Mouse (Mus musculus): ENCODE data around the gene Rora. TPM values are rescaled to one million over a fixed set of nuclear protein-coding genes. Genes with fewer than 3 reads are reported as not detected.
A peak's percentile ranks its signal among the peaks of the same experiment; 100 is the strongest.

Gene Rora
- total RNA-seq, 2 experiments from 2014 or later: 0.15 to 0.32 TPM

DNA sequence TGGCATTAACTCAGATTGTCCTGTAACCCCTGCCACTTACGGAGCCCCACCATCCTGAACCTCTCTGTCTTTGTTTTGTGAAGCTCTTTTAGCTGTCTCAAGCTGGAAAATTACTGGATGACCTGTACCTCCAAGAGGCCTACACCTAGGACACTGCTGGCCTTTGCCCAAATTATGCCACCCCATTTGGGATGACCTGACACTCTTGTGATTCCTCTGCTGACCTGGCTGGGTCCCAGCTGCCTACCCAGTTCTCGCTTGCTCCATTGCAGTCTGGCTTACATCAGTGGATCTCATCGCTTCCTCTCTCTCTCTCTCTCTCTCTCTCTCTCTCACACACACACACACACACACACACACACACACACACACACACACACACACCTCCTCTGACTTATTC lies 596.0 kb downstream of the Rora start:
- no peak for ATAC-seq (replicated peaks; ENCODE audit: poor library complexity, severe bottlenecking)

DNA sequence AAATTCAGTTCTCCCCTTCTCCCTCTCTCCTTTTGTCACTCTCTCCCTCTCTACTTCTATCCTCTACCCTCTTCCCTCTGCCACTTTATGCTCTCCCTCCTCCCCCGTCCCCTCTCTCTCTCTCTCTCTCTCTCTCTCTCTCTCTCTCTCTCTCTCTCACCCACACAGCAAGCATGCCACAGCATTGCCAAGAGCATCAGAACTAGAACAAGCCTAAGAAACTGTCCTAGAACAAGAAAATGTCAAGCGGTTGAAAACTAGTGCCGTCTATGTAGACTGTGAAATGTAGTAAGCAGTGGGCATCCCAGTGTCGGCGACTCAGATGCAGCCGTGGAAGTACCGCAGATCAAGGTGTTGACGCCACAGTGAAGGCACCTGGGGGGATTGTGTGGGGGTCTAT lies 596.7 kb downstream of the Rora start:
- no peak for ATAC-seq (replicated peaks; ENCODE audit: poor library complexity, severe bottlenecking)

- ATAC-seq (replicated peaks; ENCODE audit: poor library complexity, severe bottlenecking): no peak
Observed at GRCm38 (mm10) chr9:69258506-69258905, 604.9 kb downstream of the Rora start.

GRCm38 (mm10) chr9:69259382-69259781 lies 605.8 kb downstream of the Rora start:
- no peak for ATAC-seq (replicated peaks; ENCODE audit: poor library complexity, severe bottlenecking)

DNA sequence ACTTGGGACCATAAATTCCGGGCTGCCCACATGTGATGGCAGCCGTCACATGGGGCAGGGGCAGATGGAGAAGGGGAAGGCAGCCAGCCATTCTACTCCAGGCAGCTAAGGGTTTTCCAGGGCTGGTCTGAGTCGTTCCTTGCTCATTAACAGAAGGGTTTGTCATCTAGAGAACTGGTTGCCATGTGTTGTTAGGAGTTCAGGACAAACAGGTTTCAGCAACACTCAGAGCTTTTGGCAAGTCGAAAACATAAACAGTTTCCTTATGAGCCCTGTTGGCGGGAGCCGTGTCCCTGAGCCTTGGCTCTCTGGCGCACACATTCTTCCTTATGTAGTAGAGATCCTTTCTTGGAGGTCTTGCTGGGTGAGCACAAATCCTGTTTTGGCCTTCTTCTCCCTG lies 611.6 kb downstream of the Rora start:
- no peak for ATAC-seq (replicated peaks; ENCODE audit: poor library complexity, severe bottlenecking)

DNA sequence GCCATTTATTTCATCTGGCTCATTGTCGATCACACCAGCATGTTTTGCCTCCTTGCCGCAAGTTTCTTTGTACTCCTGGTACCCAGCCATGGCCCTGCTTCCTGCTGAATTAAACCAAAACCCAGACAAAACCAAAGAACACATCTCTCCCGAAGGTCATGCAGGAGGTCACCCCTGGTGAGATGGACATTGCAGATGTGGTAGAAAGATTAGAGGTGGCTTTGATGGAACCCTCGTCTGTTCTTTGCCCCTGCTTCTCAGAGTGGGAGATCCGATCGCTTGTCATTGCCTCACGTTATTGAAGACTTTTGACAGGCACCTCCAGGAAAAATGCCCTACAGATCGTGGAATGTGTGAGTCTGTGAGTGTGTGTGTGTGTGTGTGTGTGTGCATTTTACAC lies 616.8 kb downstream of the Rora start:
- no peak for ATAC-seq (replicated peaks; ENCODE audit: poor library complexity, severe bottlenecking)

DNA sequence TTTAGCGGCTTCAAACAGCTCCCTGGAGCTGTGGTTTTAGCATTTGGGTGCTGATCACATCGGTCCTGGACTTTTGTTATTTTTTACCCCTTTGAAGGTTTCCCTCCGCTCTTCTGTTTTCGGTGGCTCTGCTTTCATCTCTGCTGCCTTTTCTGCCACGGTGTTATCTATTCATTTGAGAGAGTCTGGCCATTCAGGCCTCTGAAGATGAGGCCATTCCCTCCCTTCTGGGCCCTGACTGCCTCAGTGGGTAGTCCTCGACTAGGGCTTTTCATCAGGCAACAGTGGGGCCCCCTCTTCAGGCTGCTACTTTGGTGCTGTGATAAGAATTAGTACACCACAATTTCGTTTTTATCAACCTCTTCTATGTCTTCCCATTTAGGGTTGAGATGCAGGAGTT lies 617.3 kb downstream of the Rora start:
- ATAC-seq (replicated peaks; ENCODE audit: poor library complexity, severe bottlenecking): no peak

- no peak for ATAC-seq (replicated peaks; ENCODE audit: poor library complexity, severe bottlenecking)
Observed at GRCm38 (mm10) chr9:69272884-69273283, 619.3 kb downstream of the Rora start.

GRCm38 (mm10) chr9:69274766-69275485 lies 621.3 kb downstream of the Rora start:
- no peak for ATAC-seq (replicated peaks; ENCODE audit: poor library complexity, severe bottlenecking)

- no peak for ATAC-seq (replicated peaks; ENCODE audit: poor library complexity, severe bottlenecking)
Observed at GRCm38 (mm10) chr9:69277256-69277655, 623.7 kb downstream of the Rora start.

DNA sequence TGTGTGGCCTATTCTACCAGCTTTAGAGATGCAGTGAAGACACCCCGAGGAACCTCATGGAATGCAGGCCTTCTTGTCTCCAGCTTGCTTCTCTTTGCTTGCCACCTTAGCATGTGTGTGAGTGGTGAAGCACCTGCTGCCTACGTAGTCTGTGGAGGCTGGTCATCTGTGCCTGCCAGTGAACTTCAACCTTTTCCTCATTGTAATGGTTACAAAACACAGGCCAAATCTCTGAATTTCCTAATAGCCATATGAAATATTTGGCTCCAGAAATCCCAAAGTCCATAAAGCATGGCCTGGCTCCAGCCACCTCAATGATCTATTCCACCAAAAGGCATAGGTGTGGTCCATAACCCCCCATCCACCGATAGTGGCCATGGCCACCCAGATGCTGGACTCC lies 631.4 kb downstream of the Rora start:
- no peak for ATAC-seq (replicated peaks; ENCODE audit: poor library complexity, severe bottlenecking)

DNA sequence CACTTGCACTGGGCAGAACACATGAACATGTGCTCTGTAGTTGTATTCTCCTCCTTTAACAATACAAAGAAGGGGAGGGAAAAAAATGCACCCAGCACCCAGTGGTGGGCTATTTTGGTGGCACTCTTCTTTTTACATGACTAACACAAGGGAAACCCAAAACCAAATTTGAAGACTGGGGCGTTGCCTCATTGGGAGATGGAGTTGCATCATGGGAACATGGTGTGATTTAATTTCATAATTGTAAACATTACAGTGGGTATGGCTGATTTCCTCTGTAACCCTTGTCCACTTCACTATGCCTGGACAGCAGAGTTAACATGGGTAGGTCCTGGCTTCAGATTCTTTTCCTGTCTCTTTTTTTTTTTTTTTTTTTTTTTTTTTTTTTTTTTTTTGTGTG lies 634.5 kb downstream of the Rora start:
- peak; percentile 11; the same call in 1 of the 2 replicates for ATAC-seq (replicated peaks; ENCODE audit: poor library complexity, severe bottlenecking)

- no peak for ATAC-seq (replicated peaks; ENCODE audit: poor library complexity, severe bottlenecking)
Observed at GRCm38 (mm10) chr9:69288586-69288985, 635.0 kb downstream of the Rora start.

DNA sequence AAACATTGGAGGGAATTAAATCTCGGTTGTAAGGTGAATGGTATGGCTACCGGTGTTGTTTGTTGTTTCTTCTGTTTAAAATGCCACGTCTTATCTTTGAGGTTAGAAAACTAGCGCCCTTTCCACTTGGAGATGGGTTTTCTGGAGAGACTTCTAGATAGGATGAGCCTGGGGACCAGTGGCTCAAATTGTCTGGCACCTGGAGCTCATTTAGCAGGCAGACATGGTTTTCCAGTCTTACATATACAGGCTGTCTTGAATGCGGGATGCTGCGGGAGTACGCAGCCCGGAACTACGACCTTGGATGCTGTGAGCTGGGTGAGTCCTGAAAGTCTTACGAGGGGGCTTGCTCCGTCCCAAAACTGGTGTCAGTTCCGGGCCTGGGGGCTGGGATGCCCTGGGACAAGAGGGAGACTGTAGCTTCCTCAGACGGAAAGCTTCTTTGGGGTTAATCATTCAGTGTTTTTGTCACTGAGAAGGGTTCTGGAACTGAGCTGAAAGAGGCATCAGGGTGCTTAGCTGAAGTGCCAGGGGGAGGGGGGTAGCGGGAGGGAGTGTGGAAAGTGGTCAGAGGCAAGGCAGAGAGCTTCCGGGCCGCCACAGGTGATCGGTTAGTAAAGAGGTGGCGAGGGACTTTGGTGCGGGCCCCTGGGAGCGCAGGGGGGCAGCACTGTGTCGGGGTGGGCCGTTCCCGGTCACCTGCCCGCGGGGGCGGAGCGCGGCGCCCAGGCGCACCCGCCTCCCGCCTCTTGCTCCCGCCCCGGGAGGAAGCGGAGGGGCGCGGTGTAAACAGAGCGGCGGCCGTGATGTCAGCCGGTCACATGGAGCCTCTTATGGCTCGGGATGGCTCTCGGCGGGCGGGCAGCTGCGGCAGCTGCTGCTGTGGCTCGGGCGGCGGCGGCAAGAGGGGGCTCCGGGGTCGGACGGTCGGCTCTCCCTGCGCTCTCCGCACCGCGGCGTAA lies 635.8 kb downstream of the Rora start:
- peak; percentile 89 for ATAC-seq (replicated peaks; ENCODE audit: poor library complexity, severe bottlenecking)

GRCm38 (mm10) chr9:69290018-69290880 lies 636.7 kb downstream of the Rora start:
- peak; percentile 50 for ATAC-seq (replicated peaks; ENCODE audit: poor library complexity, severe bottlenecking)

DNA sequence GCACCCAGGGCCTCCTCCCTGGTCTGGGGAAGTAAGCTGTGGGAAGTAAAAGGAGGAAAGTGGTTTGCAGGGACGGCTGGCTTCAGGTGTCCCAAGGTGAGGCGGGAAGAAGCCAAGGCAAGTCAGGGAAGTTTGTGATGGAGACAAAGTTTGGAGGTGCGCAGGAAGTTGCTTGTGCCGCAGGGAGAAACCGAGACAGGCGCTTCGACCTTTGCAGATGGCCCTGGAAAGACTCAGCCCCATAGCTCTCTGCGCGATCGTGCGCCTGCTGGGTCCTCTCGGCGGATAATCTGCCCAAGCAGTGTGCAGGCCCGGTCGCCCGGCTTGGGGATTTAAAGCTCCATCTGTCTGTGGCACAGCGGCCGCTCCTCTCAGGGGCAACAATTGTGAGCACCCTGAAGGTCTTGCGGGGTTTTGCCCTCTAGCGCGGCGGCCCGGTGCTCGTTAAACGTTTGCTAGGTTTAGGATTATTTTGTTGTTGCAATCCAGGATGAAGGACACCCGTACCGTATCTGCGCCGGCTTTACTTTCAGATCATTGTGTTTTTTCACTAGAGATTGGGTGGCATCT lies 637.4 kb downstream of the Rora start:
- 0 out of 2 replicates have a peak, but pooled peaks have one; percentile 3 for ATAC-seq (replicated peaks; ENCODE audit: poor library complexity, severe bottlenecking)

- no peak for ATAC-seq (replicated peaks; ENCODE audit: poor library complexity, severe bottlenecking)
Observed at GRCm38 (mm10) chr9:69291451-69291850, 637.9 kb downstream of the Rora start.

DNA sequence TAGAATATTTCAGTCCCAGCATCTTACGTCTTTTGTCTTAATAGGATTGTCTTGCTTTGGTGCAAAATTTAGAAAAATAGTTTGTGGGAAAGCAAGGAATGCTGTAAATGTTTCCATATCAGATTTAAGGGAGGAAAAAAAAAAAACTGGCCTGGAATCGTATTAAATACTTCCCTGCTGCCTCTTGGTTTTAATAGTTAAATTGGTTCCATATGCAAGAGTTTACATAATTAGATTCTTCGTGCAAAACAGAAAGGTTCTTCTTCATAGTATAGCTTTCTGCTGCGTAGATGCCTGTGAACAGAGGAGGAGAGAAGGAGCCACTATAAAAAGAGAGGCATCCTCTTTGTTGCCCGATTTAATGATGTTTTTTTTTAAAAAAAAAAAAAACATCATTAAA lies 638.8 kb downstream of the Rora start:
- ATAC-seq (replicated peaks; ENCODE audit: poor library complexity, severe bottlenecking): no peak

DNA sequence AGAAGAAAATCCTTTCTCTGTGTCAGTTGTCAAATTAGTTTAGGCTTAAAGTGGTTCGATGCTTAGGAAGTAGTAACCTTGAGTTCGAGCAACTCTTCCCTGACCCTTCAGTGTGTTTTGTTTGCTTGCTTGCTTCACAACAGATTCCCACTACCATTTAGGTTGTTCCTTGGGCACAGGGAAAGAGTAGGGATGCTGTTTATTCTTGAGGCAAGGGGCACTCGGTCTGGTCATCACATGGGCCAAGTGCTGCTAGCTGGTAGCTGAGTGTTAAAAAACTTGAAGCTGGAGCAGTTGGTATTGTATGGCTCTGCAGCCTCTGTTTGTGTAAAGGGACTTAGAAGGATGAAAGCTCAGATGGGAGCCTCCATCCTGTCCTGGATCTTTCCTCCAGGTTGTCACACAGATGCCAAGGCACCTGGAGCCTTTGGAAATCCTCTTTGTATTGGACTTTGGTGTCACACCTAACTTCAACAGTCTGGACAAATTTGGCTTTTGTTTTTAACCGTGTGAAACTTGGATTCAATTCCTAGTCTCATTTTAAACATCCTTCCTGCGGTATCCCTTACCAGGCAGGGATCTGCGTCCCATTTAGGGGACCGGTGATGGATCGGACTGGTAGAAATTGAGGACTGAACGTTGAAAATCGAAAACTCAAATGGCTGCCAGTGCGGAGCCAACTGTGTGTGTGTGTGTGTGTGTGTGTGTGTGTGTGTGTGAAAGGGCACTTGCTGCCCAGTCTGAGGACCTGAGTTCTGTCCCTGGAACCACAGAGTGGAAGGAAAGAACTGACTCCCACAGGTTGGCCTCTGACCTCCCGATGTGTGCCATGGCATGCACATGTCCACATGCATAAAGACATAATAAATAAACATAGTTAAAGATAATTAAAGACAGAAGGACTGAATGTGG lies 639.4 kb downstream of the Rora start:
- ATAC-seq (replicated peaks; ENCODE audit: poor library complexity, severe bottlenecking): no peak
